Mouse (Mus musculus) G1E (cell line): ENCODE measurements at regions not wholly inside any gene's neighbourhood (a gene's known extent, or its start where the extent isn't known, plus 50 kb on each side); places are given as distances from the start of the nearest gene placed in this dataset.

Experiments
- CTCF ChIP-seq: IDR thresholded peaks from 2 replicates; pipeline ENCODE4 v1.5.1; 2012; ENCODE audit warnings: low read depth, low read length, inconsistent platforms, mixed read lengths
- POLR2AphosphoS5 ChIP-seq: IDR thresholded peaks from 2 replicates; pipeline ENCODE4 v1.6.1; 2012; ENCODE audit warnings: low read depth, low read length, inconsistent platforms; ENCODE audit not compliant: insufficient replicate concordance

DNA sequence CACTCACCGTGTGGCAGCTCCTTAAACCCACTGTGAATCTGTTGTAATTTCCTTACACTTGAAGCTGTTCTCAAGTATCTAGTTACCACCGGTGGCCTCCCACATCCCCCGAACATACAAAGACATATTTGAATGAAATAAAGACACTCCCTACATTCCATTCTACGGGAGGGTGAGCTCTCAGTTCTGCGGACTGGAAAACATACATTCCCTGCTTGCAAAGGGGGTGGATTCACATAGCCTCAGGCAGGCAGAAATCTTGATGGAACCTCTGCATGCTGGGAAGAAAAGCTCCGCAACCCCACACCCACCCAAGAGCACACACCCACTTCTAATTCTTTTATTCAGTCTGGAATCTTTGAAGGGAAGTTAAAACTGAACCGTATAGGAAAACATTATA is 136.0 kb downstream of the Lca5 start:
- TF ChIP-seq CTCF (no peak), POLR2AphosphoS5 (no peak)
